Mouse (Mus musculus) cerebellum, adult 9-10 months (tissue): ENCODE measurements at regions not wholly inside any gene's neighbourhood (a gene's known extent, or its start where the extent isn't known, plus 50 kb on each side); places are given as distances from the start of the nearest gene placed in this dataset.
A peak's percentile ranks its signal among the peaks of the same experiment; 100 is the strongest.

ENCODE experiments used
- DNase-seq: peaks from one replicate; pipeline ENCODE4 v3.0.0; 2022

DNA sequence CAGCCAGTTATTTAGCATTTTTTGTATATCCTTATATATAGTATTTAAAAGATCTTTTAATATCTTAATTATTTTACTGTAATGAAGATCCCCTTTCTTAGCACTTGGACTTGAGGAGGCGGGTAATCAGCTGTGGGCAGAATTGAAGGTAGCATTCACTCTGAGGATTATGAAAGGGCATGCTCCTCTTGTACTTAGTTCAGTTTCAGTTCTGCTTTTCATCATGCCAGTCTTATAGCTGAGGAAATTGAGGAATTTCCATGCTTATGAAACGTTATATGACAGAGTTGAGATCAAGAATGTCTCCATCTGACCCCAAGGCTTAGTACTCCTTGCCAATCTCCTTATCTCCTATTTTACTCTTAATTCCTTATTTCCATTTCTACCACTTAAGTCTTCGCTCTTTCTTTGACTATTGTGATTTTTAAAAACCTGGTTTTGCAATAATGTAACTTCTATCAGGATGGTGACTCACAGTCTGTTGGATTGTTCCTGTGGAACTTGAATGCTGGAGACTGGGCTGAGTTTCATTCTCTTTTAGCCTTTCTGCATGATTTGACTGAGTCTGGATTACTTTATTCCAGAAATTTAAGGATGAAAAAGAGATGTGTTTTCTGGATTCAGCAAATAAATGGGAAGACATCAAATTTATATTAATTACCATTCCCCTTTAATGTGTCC, 133.6 kb downstream of the Papss1 start:
- DNase-seq: no peak

DNA sequence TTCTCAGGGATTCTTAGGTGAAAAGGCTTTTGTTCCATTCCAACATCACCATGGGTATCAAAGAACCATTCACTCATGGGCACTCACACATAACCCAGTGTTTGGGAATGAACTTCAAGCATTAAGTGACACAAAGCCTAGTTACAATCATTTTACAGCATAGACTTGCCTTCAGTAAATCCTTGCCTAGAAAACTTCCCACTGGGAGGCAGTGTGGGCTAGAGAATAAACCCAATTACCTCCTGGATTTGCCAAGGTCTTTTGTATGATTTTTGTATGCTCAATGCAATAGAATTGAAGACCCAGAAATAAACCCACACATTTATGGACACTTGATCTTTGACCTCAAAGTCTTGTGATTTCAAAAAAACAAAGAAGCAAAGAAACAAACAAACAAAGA, 138.6 kb downstream of the Papss1 start:
- DNase-seq: peak; percentile 4

DNA sequence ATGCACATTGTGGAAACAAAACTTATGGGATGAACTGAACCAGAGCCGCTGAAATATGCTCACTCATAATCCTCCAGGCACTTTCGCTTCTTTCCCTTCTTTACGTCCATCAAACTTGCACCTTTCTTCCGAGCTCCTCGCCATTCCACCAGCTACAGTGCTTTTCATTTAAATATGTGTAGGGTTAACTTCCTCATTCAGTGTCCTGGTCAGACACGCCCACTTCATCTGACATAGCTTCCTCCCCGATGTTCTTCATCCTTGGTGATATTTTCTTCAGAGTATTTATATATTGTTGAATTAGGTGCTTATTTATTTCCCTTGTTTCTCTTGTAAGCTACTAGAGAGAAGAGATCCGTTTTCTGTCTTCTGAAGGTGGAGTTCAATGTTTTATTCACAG, 149.0 kb downstream of the Papss1 start:
- DNase-seq: no peak

DNA sequence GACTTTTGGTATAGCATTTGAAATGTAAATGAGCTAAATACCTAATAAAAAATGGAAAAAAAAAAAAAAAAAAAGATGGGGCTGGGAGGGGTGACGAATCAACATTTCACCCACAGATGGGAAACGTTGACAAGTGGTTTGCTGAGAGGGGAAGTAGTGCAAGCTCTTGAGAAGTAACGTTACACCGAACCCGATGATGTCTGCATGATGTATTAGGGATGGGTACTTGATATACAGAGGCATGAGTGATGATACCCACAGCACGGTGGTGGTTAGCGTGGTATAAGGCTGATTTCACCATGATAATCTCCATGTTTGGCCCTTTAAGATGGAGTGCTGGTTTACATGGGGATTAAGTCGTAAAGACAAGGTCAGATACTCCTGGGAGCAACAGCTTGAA, 154.2 kb downstream of the Papss1 start:
- no peak for DNase-seq

DNA sequence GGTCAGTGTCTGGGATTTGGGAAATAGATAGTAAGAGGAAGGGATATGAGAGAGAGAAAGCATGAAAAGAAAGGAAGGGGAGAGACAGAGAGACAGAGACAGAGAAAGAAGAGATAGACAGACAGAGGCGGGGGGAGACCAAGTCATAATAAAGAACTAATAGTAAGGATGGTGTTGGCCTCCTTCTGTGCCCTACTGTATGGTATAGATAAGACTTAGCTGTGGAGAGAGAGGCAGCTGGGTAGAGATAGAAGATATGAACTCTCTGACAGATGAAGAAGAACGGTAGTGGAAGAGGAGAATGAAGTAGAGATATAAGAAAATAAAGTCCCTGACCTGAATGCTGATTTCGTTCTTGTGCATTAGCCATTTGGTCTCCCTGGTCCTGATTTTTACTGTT, 164.1 kb downstream of the Papss1 start:
- no peak for DNase-seq

DNA sequence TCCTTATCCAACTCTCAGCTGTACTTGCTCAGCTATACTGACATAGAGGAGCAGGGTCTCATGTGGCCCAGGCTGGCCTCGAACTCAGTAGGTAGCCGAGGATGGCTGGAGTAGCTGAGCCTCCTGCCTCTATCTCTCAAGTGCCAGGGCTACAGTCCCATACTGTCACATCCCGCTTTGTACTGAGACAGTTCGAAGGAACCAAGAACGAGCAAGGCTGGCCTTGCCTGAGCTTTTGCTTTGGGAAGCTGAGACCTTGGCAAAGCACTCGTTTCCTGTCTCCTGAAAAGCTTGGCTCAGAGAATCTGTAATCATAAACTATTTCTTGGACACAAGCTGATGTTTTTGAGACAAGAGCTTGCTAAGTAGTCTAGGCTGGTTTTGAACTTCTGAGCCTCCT, 169.7 kb downstream of the Papss1 start:
- DNase-seq: no peak

DNA sequence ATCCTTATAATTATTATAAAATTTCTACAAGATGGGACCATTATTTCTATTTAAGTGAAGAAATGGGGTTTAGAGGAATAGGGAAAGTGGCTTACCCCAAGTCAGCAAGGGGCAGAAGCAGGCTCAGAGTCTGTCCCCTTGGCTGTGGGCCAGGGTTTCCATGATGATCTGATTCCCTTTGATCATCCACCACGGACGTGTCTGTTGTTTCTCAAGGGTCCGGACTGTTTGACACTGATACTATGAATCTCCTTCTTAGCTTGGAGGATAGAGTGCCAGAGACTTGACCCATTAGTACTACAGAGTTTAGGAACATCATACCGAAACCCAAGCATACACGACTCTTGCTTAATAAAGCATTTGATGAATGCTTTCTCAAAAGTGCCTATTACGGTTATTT, 172.9 kb downstream of the Papss1 start:
- no peak for DNase-seq

DNA sequence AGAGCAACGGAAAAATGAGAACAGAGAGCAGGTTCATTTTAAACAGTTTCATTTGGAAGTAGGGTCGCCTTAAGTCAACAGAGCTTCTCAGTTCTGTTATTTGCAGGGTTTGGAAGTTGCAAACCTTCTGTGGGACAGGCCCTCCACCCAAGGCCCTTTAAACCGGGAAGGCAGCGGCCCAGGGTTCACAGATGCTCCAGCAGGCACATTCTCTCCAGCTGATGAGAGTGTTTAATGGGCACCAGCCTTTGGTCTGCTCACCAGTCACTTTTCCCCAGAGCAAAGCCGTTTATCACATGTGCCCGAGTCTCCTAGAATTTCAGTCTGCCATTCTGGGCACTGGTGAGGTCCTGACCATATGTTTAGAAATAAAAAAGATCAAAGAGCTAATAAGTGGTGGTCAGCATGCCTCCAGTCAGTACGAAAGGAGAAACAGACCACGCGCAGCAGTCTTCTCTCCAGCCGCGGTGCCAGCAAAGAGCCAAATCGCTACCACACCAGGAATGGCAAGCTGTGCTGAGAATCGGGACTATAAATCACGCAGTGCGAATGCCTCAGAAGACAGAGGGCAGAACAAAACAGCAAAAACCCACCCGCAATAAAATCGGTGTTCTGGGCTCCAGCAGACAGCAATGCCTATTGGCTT, 173.5 kb downstream of the Papss1 start:
- DNase-seq: no peak

DNA sequence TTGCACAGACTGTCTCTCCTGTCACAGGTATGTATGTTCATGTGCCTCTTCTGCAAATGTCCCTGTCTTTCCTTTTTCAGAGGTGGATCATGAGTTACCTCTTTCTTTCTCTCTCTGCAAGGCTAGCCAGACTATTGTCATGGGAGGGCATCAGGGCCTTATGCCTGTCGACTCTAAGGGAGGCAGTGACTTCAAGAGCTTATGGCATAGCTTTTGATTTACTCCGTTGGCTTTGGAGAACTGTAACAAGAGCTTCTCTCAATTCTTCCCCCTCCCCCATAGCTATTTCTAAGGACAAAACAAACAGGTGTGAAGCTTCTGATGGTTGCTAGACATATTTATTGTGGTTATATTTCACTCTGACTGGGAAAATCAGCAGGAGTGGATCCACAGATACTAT, 191.0 kb downstream of the Papss1 start:
- DNase-seq: no peak

DNA sequence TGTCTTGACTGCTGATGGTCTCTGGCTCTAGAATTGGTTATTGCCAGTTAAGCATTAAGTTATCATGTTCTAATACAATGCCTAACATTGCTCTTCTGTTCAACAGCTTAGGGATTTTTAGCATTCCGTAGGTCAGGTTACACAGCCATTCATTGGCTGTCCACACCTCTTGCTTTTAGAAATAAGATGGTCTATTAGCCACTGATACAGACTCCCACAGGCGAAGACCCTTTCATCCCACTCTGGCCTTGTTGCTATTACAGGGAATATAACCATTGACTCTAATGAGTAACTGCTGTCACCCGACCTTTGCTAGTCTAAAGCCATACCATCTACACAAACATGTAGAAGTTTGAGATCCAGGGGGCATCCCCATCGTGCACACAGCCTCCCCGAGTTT, 191.6 kb downstream of the Papss1 start:
- no peak for DNase-seq

DNA sequence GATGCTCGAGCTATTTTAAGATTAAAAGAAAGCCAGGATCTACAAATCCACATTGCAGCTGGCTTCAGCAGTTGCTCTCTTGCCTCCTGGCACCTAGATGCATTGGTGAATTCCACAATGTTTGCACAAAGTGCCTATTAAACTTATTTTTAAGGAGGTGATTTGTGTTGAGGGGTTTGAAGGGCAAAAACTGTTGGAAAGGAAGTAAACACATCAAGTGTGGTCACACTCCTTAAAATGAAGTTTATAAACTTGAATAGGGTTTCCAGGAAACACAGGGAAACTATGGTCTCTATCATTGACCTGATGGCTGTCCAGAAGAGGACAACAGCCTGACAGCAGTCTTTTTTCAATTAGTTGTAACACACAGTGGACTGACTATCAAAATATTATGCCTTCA, 205.4 kb downstream of the Papss1 start:
- no peak for DNase-seq

DNA sequence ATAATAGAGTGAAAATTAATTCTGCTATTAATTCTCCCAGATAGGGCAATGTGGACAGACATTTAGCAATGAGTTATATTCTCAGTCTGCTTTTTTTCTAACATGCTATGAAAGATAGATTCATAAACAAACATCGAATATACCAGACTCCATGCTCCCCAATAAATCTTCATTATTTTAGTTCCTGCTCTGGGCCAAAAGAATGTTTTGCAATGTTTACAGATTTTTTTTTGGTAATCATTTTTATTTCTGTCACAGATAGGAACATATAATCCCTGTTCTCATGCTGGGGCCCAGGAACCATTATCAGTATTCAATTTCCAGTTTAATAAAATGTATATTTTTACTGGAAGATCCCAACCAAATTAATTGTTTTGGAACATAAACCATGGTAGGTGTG, 205.9 kb downstream of the Papss1 start:
- no peak for DNase-seq

DNA sequence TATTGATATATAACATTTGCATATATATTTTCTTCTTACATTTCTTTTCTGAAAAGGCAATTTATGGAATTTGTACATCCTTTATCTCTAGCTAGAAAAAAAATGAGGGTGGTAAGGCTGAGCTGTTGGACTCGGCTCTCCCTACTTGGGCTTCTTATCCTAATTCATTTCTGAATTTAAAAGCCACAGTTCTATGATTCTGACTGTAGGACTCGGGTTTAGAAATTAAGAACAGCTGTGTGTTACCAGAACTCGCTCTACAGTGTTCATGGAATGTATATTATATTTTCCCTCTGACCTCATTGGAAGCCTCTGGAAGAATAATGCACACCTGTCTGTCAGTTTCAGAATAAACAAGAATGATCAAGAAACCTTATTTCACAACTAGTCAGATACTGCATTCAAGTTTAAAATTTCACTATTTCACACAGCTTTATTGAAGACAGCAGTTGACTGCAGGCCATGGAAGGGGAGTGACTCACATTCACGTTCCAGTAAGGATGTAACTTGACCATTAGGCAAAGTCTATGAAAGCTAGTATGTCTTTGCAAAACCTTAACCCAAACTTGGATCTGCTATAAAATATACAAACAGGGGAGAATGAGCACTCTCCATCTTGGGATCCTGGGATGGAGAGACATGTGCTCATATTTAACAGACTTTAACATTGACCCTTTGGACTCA, 207.4 kb downstream of the Papss1 start:
- no peak for DNase-seq

DNA sequence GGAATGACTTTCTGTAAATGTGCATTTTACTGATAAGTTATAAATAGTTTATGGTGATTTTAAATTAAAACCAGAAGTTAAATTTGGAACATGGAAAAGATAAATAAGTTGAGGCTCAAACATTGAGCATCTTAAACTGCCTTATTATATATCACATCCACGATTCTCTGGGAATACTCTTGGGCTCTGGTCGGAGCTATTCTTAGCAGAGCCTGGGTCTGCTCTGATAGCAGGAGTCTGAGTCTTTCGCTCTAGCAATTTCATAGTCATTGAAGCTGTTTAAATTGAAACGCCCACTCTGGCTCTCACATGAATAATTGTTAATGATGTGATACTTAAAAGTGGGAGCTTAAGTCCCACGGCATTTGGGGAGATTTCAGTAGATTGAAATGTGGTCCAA, 208.0 kb downstream of the Papss1 start:
- no peak for DNase-seq

DNA sequence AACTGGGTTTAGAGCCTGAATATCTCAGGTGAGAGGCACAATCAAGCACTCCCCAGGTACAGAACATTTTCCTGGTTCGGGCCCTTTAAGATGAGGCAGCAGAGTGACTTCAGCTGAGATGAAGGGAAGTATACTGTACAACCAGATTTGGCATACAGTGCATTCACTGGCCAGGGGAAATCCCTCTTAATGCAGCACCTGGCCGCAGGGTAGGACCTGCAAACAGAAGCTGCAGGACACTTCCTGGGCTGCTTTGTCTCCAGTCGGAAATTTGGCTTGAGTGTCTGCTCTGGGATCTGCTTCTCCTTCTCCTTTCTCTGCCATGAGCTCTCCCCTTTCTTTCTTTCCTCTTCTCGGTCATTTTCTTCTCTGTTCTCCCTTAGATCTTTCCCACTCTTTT, 210.9 kb downstream of the Papss1 start:
- peak; percentile 8 for DNase-seq

DNA sequence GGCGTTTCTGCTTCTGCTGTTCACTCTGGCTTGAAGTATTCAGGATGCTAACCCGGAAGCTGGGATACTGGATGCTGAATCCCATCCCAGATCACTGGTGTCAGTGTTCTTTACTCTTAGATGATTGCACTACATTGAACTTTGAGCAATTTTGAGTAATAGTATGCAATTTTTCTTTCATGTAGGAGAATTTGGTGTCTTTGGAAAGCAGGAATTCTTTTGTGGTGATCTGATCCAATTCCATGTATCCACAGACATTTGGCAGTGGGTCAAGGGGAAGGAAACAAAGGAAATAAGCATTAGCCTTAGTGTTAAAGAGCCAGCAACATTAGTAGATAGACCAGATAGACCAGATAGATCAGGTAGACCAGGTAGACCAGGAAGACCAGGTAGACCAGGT, 212.1 kb downstream of the Papss1 start:
- no peak for DNase-seq

DNA sequence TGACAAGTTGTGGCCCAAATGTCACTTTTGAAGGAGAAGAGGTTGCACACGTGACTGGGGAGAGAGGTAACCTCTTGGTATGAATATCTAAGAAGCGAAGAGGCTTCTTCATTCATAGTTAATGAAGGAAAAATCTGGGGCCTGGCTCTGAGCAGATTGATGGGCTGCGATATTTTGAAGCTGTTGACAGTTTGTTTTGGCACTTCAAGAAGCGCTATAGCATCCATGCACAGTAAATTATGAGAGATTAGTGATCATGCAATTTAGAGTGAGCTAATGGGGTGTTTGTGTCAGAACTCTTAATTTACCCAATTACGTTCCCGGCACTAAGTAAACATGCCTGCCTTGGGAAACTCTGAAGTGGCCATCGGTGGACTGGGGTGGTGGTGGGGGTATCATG, 215.2 kb downstream of the Papss1 start:
- DNase-seq: no peak

DNA sequence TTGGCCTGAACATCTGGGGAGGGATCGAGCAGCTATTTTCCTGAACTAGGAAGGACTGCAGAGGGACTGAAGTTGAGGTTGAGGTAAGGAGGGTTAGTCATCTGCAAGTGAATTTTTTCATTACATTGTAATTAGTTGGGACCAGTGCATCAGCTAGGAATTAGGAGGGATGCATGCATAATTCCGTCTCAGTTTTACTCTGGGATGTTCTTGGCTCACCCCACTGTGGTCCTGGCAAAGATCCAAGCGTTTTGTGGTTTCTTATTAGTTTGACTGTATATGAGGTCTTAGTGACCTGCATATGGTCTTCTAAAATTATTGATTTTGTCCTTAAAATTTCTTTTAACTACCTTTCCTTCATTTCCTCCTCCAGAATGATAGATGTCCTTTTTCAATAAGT, 221.0 kb downstream of the Papss1 start:
- DNase-seq: no peak

DNA sequence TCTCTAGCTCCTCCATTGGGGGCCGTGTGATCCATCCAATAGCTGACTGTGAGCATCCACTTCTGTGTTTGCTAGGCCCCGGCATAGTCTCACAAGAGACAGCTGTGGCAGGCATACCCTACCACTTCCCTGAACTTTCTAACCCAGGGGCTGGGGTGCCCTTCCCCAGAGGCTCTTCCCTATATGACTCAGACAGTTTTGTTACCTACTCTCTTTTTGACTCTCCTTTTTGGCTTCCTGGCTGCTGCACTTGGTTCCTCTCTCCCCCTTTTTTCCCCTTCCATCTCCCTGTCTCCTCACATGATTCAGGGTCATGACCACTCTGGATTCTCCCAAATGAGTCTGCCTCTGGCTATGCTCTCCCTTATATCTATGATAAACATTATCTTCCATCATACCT, 223.8 kb downstream of the Papss1 start:
- DNase-seq: no peak

DNA sequence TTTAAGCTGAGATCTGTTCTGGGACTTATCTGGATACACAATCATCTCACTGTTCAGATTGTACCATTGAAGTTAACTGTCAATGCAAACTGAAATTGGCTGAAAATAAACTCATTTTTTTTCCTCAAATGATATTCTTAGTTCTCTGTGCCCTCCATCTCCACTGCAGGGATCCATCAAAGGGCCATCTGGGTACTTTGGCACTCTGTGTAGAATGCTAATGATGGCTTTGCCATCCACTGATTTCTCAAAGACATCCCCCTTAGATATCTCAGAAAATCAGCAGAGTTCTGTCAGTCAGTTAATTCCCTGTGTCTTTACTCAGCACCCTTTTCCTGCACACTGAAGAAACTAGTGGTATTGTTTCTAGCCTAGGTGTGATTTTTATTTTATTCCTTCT, 224.6 kb downstream of the Papss1 start:
- DNase-seq: peak; percentile 7

DNA sequence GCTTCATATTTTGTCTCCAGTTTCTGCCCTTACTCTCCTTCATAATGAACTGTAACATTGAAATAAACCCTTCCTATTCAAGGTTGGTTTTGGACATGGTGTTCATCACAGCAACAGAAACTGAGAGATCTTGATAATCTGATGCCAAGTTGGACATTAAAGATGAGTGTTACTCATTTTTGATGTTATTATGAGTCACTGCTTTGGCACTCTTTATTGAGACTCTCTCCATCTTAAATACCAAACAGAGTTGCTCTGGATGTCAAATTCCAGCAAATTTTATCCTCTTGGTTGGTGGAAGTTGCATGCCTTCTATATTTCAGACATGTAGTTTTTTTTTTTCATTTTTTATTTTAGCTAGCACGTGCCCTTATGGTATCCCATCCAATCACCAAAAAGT, 229.5 kb downstream of the Papss1 start:
- DNase-seq: no peak

DNA sequence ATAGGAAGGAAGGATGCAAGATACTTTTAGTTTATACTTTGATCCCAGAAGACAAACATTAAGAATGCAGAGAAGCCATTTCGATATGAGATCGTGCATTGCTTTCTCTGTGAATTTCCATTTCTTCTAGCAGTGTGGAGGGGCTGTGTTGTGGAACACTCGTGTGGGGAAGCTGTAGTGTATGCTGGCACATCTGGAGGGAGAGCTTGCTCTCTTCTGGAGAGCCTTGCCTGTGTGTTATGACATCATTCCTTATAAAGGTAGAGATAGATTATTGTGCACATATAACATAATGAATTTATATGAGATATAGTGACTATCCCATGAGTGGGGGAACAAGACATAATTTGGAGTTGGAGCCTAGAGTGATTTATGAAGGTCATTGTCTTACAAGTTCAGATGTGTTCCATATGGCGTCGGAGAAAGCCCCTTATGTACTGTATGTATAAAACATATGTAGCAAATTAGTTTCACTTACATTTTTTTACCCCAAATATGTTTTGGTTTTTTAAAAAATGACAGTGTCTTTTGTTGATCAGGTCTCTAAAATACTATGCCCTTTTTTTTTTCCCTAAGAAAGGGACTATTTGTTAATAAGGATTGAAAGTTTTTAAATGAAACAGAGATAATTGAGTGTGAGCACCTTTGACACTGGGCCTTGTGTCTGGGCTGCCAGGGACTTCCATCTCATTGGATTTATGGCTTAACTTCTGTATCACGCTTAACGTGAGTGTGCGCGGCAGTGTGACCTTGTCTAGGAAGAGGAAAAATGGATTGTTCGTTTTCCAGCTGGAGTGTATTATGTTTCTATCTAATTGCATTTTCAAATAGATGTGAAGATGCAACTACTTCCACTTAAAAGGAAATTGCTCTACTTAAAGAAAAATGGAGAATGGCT, 230.8 kb downstream of the Papss1 start:
- no peak for DNase-seq

DNA sequence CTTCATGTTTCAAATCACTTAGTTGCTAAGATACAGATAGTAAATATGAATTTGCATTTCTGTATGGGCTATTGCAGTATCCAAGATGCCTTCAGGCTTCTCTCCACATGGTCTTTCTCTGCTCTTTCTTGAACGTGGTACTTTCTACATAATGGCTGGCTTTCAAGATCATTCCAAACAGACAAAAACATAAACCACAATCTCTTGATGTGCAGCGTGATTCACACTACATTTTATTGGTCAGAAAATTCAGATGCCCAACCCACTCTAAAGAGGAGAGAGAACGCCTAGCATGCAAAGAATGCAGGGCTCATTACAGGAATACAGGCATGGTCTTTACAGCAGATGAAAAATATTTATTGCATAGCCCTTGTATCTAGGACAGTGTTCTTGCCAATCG, 235.2 kb downstream of the Papss1 start:
- DNase-seq: no peak

DNA sequence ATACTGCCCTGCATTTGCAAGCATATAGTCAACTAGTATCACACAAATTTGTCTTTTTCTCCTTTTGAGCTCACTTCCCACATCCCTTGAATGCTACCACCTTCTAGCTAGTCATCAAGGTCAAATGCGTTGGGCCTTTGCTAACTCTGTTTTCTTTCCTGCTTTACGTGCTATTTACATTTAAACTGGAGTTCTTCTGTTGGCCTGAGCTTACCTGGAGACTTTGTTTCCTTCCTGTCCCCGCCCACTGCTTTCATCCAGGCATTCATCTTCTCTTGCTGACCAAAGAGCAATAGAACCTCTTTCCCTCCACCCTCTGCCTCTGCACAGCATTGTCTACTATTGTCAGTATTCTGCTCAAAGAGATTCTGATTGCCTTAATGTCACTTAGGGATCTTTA, 237.0 kb downstream of the Papss1 start:
- DNase-seq: no peak
